Mouse (Mus musculus): ENCODE data around the gene Dnah5. TPM values are rescaled to one million over a fixed set of nuclear protein-coding genes. Genes with fewer than 3 reads are reported as not detected.
"Not testable (repeated sequence)": the region's sequence is repeated elsewhere in the genome, so short reads cannot be mapped to it uniquely, and the experiment has no call there.

Gene Dnah5
- total RNA-seq, 4 experiments from 2014 or later = 2.0 to 2.6 (median 2.3) TPM

DNA sequence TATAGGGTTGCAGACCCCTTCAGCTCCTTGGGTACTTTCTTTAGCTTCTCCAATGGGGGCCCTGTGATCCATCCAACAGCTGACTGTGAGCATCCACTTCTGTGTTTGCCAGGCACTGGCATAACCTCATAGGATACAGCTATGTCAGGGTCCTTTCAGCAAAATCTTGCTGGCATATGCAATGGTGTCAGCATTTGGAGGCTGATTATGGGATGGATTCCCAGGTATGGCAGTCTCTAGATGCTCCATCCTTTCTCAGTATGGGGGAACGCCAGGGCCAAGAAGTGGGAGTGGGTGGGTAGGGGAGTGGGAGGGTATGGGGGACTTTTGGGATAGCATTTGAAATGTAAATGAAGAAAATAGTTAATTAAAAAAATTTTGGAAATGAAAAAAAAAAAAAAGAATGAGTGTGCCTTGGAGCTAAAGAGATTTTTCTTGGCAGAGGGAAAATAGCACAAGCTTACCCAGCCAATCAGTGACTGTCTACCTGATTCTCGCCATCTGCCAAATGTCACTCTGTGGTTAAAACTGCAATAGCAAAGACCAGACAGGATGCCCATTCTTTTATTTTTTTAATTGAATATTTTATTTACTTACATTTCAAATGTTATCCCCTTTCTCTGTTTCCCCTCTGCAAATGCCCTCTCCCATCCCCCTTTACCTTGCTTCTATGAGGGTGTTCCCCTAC lies 257.7 kb downstream of the Dnah5 start:
- DNase-seq (ENCODE audit: low spot score in 2 of 2) = not testable (repeated sequence)

DNA sequence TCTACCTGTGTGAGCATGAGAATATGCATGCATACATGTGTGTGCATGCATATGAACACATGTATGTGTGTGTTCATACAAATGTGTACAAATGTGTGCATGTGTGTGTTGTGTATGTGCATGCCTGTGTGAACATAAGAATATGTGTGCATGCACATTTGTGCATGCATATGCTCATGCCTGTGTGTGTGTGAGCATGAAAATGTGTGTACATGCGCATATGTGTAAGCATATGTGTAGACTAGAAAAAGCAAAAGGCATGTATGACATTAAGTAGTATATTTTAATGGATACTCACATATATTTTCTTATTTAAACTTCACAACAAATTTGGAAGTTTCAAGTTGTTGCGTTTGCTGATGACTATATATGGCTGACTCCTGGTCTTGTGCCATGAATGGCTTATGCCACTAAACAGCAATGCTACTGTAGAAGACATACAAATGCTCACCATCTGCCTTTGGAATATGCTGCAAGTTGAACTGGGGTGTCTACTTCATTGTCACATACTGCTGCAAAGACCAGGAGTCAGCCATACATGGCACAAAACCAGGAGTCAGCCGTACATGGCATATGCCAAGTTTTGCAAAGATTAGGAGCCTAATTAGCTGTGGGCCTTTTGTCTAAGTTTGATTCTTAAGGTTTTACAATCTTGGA lies 263.2 kb downstream of the Dnah5 start:
- DNase-seq (ENCODE audit: low spot score in 2 of 2) = no peak

DNA sequence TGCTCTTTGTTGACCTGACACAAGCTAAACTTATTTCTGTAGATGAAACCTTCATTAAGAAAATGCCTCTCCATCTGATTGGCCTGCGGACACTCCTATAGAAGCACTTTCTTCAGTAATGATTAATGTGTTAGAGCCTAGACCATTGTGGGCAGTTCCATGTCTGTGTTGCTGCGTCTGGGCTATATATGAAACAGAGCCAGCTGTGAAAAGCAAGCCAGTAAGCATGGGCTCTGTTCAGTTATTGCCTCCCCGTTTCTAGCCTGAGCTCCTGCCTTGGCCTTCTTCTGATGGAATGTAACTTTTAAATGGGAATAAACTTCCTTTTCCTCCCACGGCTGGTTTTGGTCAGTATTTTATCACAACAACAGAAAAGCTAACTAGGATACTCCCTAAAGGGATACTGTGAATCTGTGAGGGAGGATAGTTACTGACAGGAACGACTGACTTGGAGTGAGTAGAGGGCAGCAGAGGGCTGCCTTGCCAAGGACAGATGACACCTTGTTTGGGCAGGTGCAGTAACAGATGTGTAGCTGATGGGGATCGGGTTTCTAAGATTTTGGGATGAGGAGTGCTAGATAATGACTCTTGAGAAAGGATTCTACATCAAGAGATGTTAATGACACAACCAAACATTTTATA lies 270.3 kb downstream of the Dnah5 start:
- no peak for DNase-seq (ENCODE audit: low spot score in 2 of 2)

DNA sequence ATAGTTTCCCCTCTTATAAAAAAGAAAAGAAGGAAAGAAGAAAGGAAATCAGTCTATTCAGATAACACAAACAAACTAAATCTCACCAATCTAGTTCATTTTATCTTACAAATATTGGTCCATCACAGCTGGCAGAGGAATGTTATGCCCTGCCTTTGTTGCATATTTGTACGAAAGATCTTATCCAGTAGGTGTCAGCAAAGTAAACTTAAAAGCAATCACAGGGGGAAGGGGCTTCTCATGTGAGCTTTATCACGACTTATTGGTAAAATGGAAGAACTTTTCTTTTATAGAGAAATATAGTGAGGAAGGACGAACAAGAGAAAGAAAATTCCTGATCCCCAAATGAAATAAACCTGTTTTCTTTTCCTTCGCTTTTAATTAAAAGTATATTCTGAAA lies 299.3 kb downstream of the Dnah5 start:
- DNase-seq (ENCODE audit: low spot score in 2 of 2) = no peak

DNA sequence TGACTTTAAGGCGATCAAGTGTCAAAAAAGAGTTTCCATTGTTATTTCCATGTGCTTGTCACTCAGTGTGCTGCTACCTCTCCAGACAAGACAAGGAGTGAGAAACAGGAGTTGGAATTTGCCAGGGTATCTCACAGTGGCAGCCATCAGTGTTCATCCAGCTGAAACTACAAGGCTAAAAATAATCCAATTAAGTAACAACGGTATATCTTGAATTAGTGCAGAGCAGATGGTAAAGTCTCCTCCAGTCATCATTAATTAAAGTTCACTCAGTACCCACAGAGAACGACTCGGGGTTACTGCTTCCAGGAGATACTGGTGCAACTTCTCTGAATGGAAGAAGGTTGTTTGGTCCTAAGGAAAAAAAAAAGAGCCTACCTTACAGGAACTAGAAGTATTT lies 311.6 kb downstream of the Dnah5 start:
- no peak for DNase-seq (ENCODE audit: low spot score in 2 of 2)

Other genes starting within 250 kb of the Dnah5 start
- gene Trio, start 177.9 kb upstream of the Dnah5 start, total RNA-seq (2022) = 100 to 1,000 TPM; 199 to 218 (median 207) TPM

Measured in left cerebral cortex, adult 8-10 months (tissue).